Mouse (Mus musculus) testis, adult 2 months (tissue): ENCODE measurements at regions not wholly inside any gene's neighbourhood (a gene's known extent, or its start where the extent isn't known, plus 50 kb on each side); places are given as distances from the start of the nearest gene placed in this dataset.
"Not testable (repeated sequence)": the region's sequence is repeated elsewhere in the genome, so short reads cannot be mapped to it uniquely, and the experiment has no call there.

Experiments
- CTCF ChIP-seq: fragments of 200-500 bp; IDR thresholded peaks from 2 replicates; pipeline ENCODE4 v1.5.1; 2012; ENCODE audit warnings: low read depth, mild to moderate bottlenecking, inconsistent platforms, low read length, moderate library complexity; ENCODE audit not compliant: control insufficient read depth, insufficient read depth, insufficient replicate concordance
- POLR2A ChIP-seq: fragments of 200-500 bp; IDR thresholded peaks from 2 replicates; pipeline ENCODE4 v1.6.1; 2012; ENCODE audit warnings: low read depth, mild to moderate bottlenecking, inconsistent platforms, low read length, moderate library complexity; ENCODE audit not compliant: control insufficient read depth

DNA sequence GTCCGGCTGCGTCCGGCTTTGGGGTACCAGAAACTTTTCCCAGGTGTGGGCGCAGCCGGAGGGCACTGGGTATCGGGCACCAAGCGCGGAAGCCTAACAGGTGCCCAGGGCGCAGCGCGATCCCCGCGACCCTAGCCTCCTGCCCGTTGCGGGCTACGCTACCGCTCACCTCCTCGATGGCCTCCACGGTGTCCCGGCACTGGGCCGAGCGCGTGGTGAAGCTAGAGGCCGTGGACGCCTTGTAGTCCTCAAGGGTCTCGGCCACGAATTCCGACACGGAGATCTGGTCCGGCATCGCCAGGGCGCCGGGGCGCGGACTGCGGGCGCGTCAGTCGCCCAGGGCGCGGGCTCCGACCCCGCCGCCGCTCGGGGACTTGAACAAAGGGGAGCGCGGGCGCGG, 360.9 kb upstream of the Ywhaq start:
- TF ChIP-seq CTCF, POLR2A: not testable (repeated sequence)
